Mouse (Mus musculus) CH12F3 (cell line): ENCODE data around the gene Krt9.
"Not testable (repeated sequence)": the region's sequence is repeated elsewhere in the genome, so short reads cannot be mapped to it uniquely, and the experiment has no call there.

Source experiments
- in situ Hi-C: fragments of 300-500 bp; cut with MboI; formaldehyde crosslinking; loops from 2 replicates; pipeline ENCODE4 v1.14.3; 2020; ENCODE audit warnings: low sequenced_read_pairs

The Krt9 gene

GRCm38 (mm10) chr11:100192992-100193391 is at the start of gene Krt9:
TSS of gene Krt9 (minus strand) at chr11:100193246.
- in situ Hi-C loops: loop anchor here (25.0 kb wide), 1 partner anchor 94 kb away; no protein-coding TSS in a partner anchor

- in situ Hi-C loops: not testable (repeated sequence)
Measured at GRCm38 (mm10) chr11:100240272-100240671, 47.2 kb upstream of the Krt9 start.

GRCm38 (mm10) chr11:100221741-100222140 is 28.7 kb upstream of the Krt9 start:
- in situ Hi-C loops: no loop called here

GRCm38 (mm10) chr11:100219304-100219703 is 26.3 kb upstream of the Krt9 start:
- in situ Hi-C loops: no loop called here

- in situ Hi-C loops: no loop called here
Measured at GRCm38 (mm10) chr11:100208542-100208941, 15.5 kb upstream of the Krt9 start.

- in situ Hi-C loops: no loop called here
Measured at GRCm38 (mm10) chr11:100207498-100207897, 14.5 kb upstream of the Krt9 start, which contains the start of gene Krt14. TSS of gene Krt14 (minus strand) at chr11:100207548.

- in situ Hi-C loops: no loop called here
Measured at GRCm38 (mm10) chr11:100203448-100203847, 10.4 kb upstream of the Krt9 start.

- in situ Hi-C loops: no loop called here
Measured at GRCm38 (mm10) chr11:100202906-100203305, 9.9 kb upstream of the Krt9 start.

- in situ Hi-C loops: no loop called here
Measured at GRCm38 (mm10) chr11:100200104-100200820, 7.2 kb upstream of the Krt9 start.

- in situ Hi-C loops: loop anchor here (25.0 kb wide), 1 partner anchor 89 kb away; no protein-coding TSS in a partner anchor
Measured at GRCm38 (mm10) chr11:100198666-100199065, 5.6 kb upstream of the Krt9 start.

- in situ Hi-C loops: loop anchor here (25.0 kb wide), 1 partner anchor 95 kb away; no protein-coding TSS in a partner anchor
Measured at GRCm38 (mm10) chr11:100191820-100192219, 1.2 kb downstream of the Krt9 start.

GRCm38 (mm10) chr11:100186736-100187135 is 6.3 kb downstream of the Krt9 start:
- in situ Hi-C loops: loop anchor here (25.0 kb wide), 1 partner anchor 101 kb away; no protein-coding TSS in a partner anchor

GRCm38 (mm10) chr11:100181725-100182124 is 11.3 kb downstream of the Krt9 start:
- in situ Hi-C loops: loop anchor here (25.0 kb wide), 1 partner anchor 106 kb away; no protein-coding TSS in a partner anchor

GRCm38 (mm10) chr11:100179260-100179659 is 13.8 kb downstream of the Krt9 start:
- in situ Hi-C loops: loop anchor here (25.0 kb wide), 1 partner anchor 108 kb away; no protein-coding TSS in a partner anchor

GRCm38 (mm10) chr11:100178307-100178706 is 14.7 kb downstream of the Krt9 start:
- in situ Hi-C loops: loop anchor here (25.0 kb wide), 1 partner anchor 109 kb away; no protein-coding TSS in a partner anchor

GRCm38 (mm10) chr11:100176791-100177190 is 16.3 kb downstream of the Krt9 start:
- in situ Hi-C loops: loop anchor here (25.0 kb wide), 1 partner anchor 111 kb away; no protein-coding TSS in a partner anchor

- in situ Hi-C loops: no loop called here
Measured at GRCm38 (mm10) chr11:100168765-100169762, 24.0 kb downstream of the Krt9 start.

- in situ Hi-C loops: no loop called here
Measured at GRCm38 (mm10) chr11:100168071-100168470, 25.0 kb downstream of the Krt9 start.

- in situ Hi-C loops: no loop called here
Measured at GRCm38 (mm10) chr11:100164392-100164791, 28.7 kb downstream of the Krt9 start.

- in situ Hi-C loops: no loop called here
Measured at GRCm38 (mm10) chr11:100157908-100158477, 35.1 kb downstream of the Krt9 start.

GRCm38 (mm10) chr11:100157331-100157730 is 35.7 kb downstream of the Krt9 start:
- in situ Hi-C loops: no loop called here
